In the genomic region with DNA sequence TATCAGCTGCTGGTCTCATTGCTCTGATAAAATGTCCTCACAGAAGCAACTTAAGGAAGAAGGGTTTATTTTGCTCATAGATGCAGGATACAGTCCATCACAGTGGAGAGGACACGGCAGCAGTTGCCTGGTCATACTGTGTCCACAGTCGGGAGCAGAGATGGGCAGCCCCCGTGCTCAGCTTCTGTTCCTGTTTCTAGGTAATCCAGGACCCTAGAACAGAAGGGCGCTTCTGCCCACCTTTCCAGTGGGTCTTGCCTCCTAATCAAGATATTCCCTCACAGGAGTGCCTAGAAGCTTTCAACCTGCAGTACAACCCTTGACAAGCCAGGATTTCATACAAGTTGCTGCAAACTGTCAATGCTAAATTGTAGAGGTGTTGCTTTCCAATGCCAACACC, we compare ENCODE assay signal across 35 mouse cellular contexts. TPM values are rescaled to one million over a fixed set of nuclear protein-coding genes. Genes with fewer than 3 reads are reported as not detected.
"Had no signal": no experiment of that assay in that cellular context is flagged by ENCODE, and none has a peak within 500 bp of the region (broad histone marks: within the 10 kb centered on the region; RNA-seq: fewer than 3 reads in every experiment).

No protein-coding gene starts in this region.

- H3K4me2 ChIP-seq: heart, embryonic 13.5 days; heart, embryonic 15.5 days; hindbrain, embryonic 12.5 days; hindbrain, embryonic 13.5 days; hindbrain, embryonic 14.5 days; hindbrain, embryonic 15.5 days; intestine, embryonic 15.5 days; kidney, embryonic 15.5 days had no signal

- H3K9ac ChIP-seq: heart, embryonic 13.5 days; heart, embryonic 15.5 days; hindbrain, embryonic 12.5 days; hindbrain, embryonic 13.5 days; hindbrain, embryonic 14.5 days; hindbrain, embryonic 15.5 days; intestine, embryonic 15.5 days; kidney, embryonic 15.5 days had no signal

- H3K9me3 ChIP-seq: heart, embryonic 13.5 days; heart, embryonic 15.5 days; hindbrain, embryonic 10.5 days; hindbrain, embryonic 12.5 days; hindbrain, embryonic 13.5 days; hindbrain, embryonic 15.5 days; intestine, embryonic 15.5 days; kidney, embryonic 15.5 days had no signal

- H3K27ac ChIP-seq: heart, embryonic 13.5 days; heart, embryonic 15.5 days; hindbrain, embryonic 10.5 days; hindbrain, embryonic 12.5 days; hindbrain, embryonic 13.5 days; hindbrain, embryonic 14.5 days; hindbrain, embryonic 15.5 days; hindbrain, postnatal 0 days; intestine, embryonic 15.5 days; kidney, embryonic 15.5 days; kidney, postnatal 0 days; layer of hippocampus, adult 2 months; left cerebral cortex, adult 2 months had no signal

- DNase-seq: heart, postnatal 10 days; heart, postnatal 14 days; heart, postnatal 36 days; heart, postnatal 4 days; kidney, adult 11 months; kidney, adult 18-20 months; kidney, adult 2 months; kidney, adult 8-10 months; kidney, adult 9 months; kidney, postnatal 10 days; kidney, postnatal 14 days; kidney, postnatal 25 days; kidney, postnatal 36 days; kidney, postnatal 4 days; layer of hippocampus, adult 9-11 months; layer of hippocampus, postnatal 36 days had no signal

- H3K4me1 ChIP-seq: heart, embryonic 15.5 days; hindbrain, embryonic 10.5 days; hindbrain, embryonic 12.5 days; hindbrain, embryonic 13.5 days; hindbrain, embryonic 15.5 days; intestine, embryonic 15.5 days; kidney, embryonic 15.5 days had no signal

- H3K4me3 ChIP-seq: heart, embryonic 13.5 days; heart, embryonic 15.5 days; hindbrain, embryonic 10.5 days; hindbrain, embryonic 12.5 days; hindbrain, embryonic 13.5 days; hindbrain, embryonic 15.5 days; intestine, embryonic 15.5 days; kidney, embryonic 15.5 days; layer of hippocampus, adult 2 months; left cerebral cortex, adult 2 months had no signal

- H3K36me3 ChIP-seq: heart, embryonic 13.5 days; heart, embryonic 15.5 days; hindbrain, embryonic 10.5 days; hindbrain, embryonic 12.5 days; hindbrain, embryonic 13.5 days; hindbrain, embryonic 15.5 days; intestine, embryonic 15.5 days; kidney, embryonic 15.5 days had no signal

- H3K27me3 ChIP-seq: heart, embryonic 13.5 days; heart, embryonic 15.5 days; hindbrain, embryonic 12.5 days; hindbrain, embryonic 13.5 days; hindbrain, embryonic 15.5 days; intestine, embryonic 15.5 days; kidney, embryonic 15.5 days had no signal

- ATAC-seq: hindbrain, embryonic 16.5 days; hindbrain, postnatal 0 days; inflammation-experienced regulatory T-cells, adult 6 months; intestine, embryonic 15.5 days; intestine, embryonic 16.5 days; intestine, postnatal 0 days had no signal

RNA-seq across cellular contexts. Expression of gene Shc3, which starts 44.9 kb away (rescaled TPM):
- total RNA-seq: hematopoietic stem cell, adult 5-6 weeks had no signal
- polyA plus RNA-seq: heart, embryonic 14.5 days; inflammation-experienced regulatory T-cells, adult 6 months had no signal
